Mouse (Mus musculus) embryonic facial prominence, embryonic 13.5 days (tissue): Measurements from ENCODE around the gene Sae1. TPM values are rescaled to one million over a fixed set of nuclear protein-coding genes. Genes with fewer than 3 reads are reported as not detected.
"Not testable (repeated sequence)": the region's sequence is repeated elsewhere in the genome, so short reads cannot be mapped to it uniquely, and the experiment has no call there.

Source experiments
- ATAC-seq: fragments of 200-750 bp; cut with Nextera tagmentation; 2 replicates; pipeline ENCODE4 v1.8.0; 2017; ENCODE audit warnings: low read depth; ENCODE audit not compliant: insufficient number of reproducible peaks, insufficient read depth, low FRiP score, low TSS enrichment
- H3K27ac ChIP-seq: fragments of 300-500 bp; sonication (generic); 2 replicates; pipeline ENCODE4 v1.5.1; 2015; ENCODE audit warnings: moderate library complexity, mild to moderate bottlenecking, inconsistent platforms
- H3K27me3 ChIP-seq: fragments of 300-500 bp; sonication (generic); 2 replicates; pipeline ENCODE4 v1.6.1; 2015; ENCODE audit warnings: mild to moderate bottlenecking, inconsistent platforms
- H3K36me3 ChIP-seq: fragments of 300-500 bp; sonication (generic); 2 replicates; pipeline ENCODE4 v1.6.1; 2015; ENCODE audit warnings: mild to moderate bottlenecking, inconsistent platforms
- H3K4me1 ChIP-seq: fragments of 300-500 bp; sonication (generic); 2 replicates; pipeline ENCODE4 v1.6.1; 2015; ENCODE audit warnings: inconsistent platforms
- H3K4me2 ChIP-seq: fragments of 300-500 bp; sonication (generic); 2 replicates; pipeline ENCODE4 v1.6.1; 2015; ENCODE audit warnings: moderate library complexity, mild to moderate bottlenecking, inconsistent platforms
- H3K4me3 ChIP-seq: fragments of 300-500 bp; sonication (generic); 2 replicates; pipeline ENCODE4 v1.5.1; 2015; ENCODE audit warnings: mild to moderate bottlenecking, inconsistent platforms
- H3K9ac ChIP-seq: fragments of 300-500 bp; sonication (generic); 2 replicates; pipeline ENCODE4 v1.6.1; 2015; ENCODE audit warnings: mild to moderate bottlenecking, inconsistent platforms
- H3K9me3 ChIP-seq: fragments of 300-500 bp; sonication (generic); 2 replicates; pipeline ENCODE4 v1.6.1; 2016; ENCODE audit warnings: inconsistent platforms
- WGBS: fragments of 180-500 bp; shearing (Covaris S2); methylation state at CpG from one replicate; pipeline ENCODE4 v1.1.7; 2015; ENCODE audit warnings: mixed read lengths; 5-methylcytosine and 5-hydroxymethylcytosine counted together
- polyA plus RNA-seq: library from polyadenylated mRNA; unstranded; fragments of >200 nt; fragmentation: Nextera tagmentation; extraction: Ambion mirVana; gene quantifications from 2 replicates; pipeline ENCODE4 v1.2.1, GENCODE M21; 2015

The Sae1 gene
- polyA plus RNA-seq, 1 experiment from 2014 or later, result 373 TPM

- peak; percentile 59; the same call in 1 of the 2 replicates for ATAC-seq
- WGBS, result under 1% methylated on average over 66 of the region's 66 CpGs
- peaks cover 52% of the 10 kb centered on the region for H3K4me1 ChIP-seq
- no peaks in the 10 kb centered on the region for H3K36me3 ChIP-seq
- H3K27ac ChIP-seq, result peak overlapping the region; percentile 91
- H3K4me2 ChIP-seq, result peak overlapping the region; percentile 99
- no peaks in the 10 kb centered on the region for H3K9me3 ChIP-seq
- peak overlapping the region; percentile 87 for H3K9ac ChIP-seq
- peak overlapping the region; percentile 68 for H3K4me3 ChIP-seq
- peaks cover 35% of the 10 kb centered on the region for H3K27me3 ChIP-seq
Observed at GRCm38 (mm10) chr7:16313481-16314220, 74.0 kb downstream of the Sae1 start.

DNA sequence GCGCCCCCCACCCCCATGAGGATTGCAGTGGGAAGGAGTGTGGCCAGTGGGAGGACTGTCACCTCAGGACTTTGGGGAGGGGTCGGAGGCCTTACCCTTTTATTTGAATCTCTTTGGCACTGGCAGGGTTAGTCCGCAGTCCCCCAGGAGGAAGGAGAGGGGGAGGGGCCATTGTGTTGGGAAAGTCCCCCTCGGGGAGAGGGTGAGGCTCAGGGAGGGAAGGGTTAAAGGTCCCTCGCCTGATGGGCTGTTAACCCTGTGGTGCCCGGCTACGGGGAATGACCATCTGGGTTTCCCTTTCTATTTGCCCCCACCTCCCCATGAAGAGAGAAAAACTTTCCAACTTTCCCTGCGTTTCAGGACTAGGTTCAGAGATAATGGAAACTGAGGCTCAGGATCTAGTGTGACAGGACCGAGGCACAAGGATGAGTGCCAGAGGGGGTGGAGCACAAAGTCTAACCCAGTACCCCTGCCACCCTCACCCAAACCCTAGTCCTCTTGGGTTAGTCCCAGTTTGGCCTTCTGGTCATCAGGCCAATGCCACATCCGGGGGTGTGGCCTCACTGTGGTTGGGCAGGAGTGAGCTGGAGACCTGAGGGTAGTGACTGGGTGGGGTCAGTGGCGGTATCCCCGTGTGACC, 74.8 kb downstream of the Sae1 start:
- no peak for ATAC-seq
- H3K27ac ChIP-seq, result peak overlapping the region; percentile 91
- H3K9me3 ChIP-seq, result no peaks in the 10 kb centered on the region
- peak overlapping the region; percentile 68 for H3K4me3 ChIP-seq
- 1% methylated on average over 12 of the region's 12 CpGs for WGBS
- no peaks in the 10 kb centered on the region for H3K36me3 ChIP-seq
- peaks cover 55% of the 10 kb centered on the region for H3K4me1 ChIP-seq
- peak overlapping the region; percentile 80 for H3K9ac ChIP-seq
- peaks cover 35% of the 10 kb centered on the region for H3K27me3 ChIP-seq
- H3K4me2 ChIP-seq, result peak overlapping the region; percentile 99

DNA sequence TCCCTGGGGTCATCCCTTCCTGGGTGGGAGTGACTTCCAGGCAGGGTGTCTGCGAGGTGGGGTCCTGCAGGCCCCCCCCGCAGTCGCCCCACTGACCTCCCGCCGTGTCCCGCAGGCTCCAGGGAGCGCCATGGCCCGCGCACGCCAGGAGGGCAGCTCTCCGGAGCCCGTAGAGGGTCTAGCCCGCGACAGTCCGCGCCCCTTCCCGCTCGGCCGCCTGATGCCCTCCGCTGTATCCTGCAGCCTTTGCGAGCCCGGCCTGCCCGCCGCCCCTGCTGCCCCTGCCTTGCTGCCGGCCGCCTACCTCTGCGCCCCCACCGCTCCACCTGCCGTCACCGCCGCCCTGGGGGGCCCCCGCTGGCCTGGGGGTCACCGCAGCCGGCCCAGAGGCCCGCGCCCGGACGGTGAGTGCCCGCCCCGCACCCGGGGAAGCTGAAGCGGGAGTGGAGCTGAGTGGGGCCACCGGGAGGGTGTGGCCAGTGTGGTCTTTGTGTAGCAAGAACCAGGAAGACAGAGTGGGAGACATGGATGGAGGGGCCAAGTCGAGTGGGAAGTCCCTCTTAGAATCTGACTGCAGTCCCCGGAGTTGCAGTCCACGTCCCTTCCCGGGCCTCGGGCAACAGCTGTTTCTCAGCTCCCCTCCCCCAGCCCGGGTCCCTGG, 75.5 kb downstream of the Sae1 start:
- peak overlapping the region; percentile 91 for H3K27ac ChIP-seq
- ATAC-seq, result no peak
- WGBS, result 0% methylated on average over 47 of the region's 49 CpGs
- no peaks in the 10 kb centered on the region for H3K9me3 ChIP-seq
- H3K4me1 ChIP-seq, result peaks cover 55% of the 10 kb centered on the region
- H3K36me3 ChIP-seq, result no peaks in the 10 kb centered on the region
- H3K27me3 ChIP-seq, result peaks cover 35% of the 10 kb centered on the region
- peak overlapping the region; percentile 99 for H3K4me2 ChIP-seq
- peak overlapping the region; percentile 80 for H3K9ac ChIP-seq
- peak overlapping the region; percentile 68 for H3K4me3 ChIP-seq

- peaks cover 55% of the 10 kb centered on the region for H3K4me1 ChIP-seq
- H3K4me2 ChIP-seq, result peak overlapping the region; percentile 99
- no peaks in the 10 kb centered on the region for H3K36me3 ChIP-seq
- WGBS, result under 1% methylated on average over 14 of the region's 14 CpGs
- H3K9ac ChIP-seq, result peak overlapping the region; percentile 80
- no peaks in the 10 kb centered on the region for H3K9me3 ChIP-seq
- H3K27ac ChIP-seq, result peak overlapping the region; percentile 91; the same call in 1 of the 2 replicates
- H3K27me3 ChIP-seq, result peaks cover 35% of the 10 kb centered on the region
- H3K4me3 ChIP-seq, result peak overlapping the region; percentile 68
- ATAC-seq, result no peak
Observed at GRCm38 (mm10) chr7:16311453-16312004, 76.1 kb downstream of the Sae1 start.

GRCm38 (mm10) chr7:16310521-16311452, 76.8 kb downstream of the Sae1 start:
- WGBS, result under 1% methylated on average over 31 of the region's 31 CpGs
- ATAC-seq, result no peak
- Histone ChIP-seq H3K4me2 (peak overlapping the region; percentile 99), H3K4me3 (peak overlapping the region; percentile 68), H3K36me3 (no peaks in the 10 kb centered on the region), H3K4me1 (peaks cover 55% of the 10 kb centered on the region), H3K27me3 (peaks cover 35% of the 10 kb centered on the region), H3K9ac (peak overlapping the region; percentile 80), H3K27ac (no peak overlapping the region), H3K9me3 (no peaks in the 10 kb centered on the region)

- peak overlapping the region; percentile 48; the same call in 1 of the 2 replicates for H3K27ac ChIP-seq
Observed at GRCm38 (mm10) chr7:16310020-16310520, 77.5 kb downstream of the Sae1 start.

DNA sequence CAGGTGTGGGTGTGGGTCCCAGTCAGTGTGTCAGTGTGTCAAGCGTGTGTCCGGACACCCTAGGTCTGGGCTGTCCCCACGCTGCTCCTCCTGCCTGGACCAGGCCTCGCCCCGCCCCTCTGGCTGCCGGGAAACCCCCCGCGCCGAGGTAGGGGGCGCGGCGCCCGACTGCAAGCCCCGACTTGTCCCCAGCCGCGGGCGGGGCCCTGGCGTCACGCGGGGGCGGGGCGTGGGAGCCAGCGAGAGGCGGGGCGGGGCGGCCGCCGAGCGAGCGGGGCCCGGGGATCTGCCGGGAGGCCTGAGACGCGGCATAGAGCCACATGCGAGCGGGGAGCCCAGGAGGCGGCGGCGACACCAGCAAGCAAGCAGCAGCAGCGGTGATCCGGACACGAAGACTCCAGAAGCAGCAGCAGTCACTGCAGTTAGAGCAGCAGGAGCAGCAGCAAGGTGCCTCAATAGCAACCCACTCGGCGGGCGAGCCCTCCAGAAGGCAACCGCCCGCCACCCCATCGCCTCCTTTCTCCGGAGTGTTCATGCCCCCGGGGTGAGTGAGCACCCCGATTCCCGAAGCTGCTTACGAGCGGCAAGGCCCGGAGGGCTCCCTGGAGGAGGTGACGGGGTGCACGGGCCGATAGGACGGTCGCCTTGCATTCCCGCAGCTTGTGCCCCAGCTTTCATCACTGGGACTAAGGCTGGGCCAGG, 78.1 kb downstream of the Sae1 start:
- Histone ChIP-seq H3K9me3 (no peaks in the 10 kb centered on the region), H3K4me2 (peak overlapping the region; percentile 99), H3K36me3 (no peaks in the 10 kb centered on the region), H3K27me3 (peaks cover 35% of the 10 kb centered on the region), H3K4me3 (peak overlapping the region; percentile 68), H3K4me1 (peaks cover 55% of the 10 kb centered on the region), H3K27ac (peak overlapping the region; percentile 48), H3K9ac (peak overlapping the region; percentile 71)
- ATAC-seq, result peak; percentile 35; the same call in 1 of the 2 replicates
- under 1% methylated on average over 52 of the region's 61 CpGs for WGBS

More at GRCm38 (mm10) chr7:16310020-16310520, 77.5 kb downstream of the Sae1 start:
- ATAC-seq, result no peak
- Histone ChIP-seq H3K27me3 (peaks cover 35% of the 10 kb centered on the region), H3K4me1 (peaks cover 55% of the 10 kb centered on the region), H3K36me3 (no peaks in the 10 kb centered on the region), H3K4me2 (peak overlapping the region; percentile 99), H3K9me3 (no peaks in the 10 kb centered on the region), H3K4me3 (peak overlapping the region; percentile 68), H3K9ac (peak overlapping the region; percentile 71)
- WGBS, result 0% methylated on average over 50 of the region's 56 CpGs

DNA sequence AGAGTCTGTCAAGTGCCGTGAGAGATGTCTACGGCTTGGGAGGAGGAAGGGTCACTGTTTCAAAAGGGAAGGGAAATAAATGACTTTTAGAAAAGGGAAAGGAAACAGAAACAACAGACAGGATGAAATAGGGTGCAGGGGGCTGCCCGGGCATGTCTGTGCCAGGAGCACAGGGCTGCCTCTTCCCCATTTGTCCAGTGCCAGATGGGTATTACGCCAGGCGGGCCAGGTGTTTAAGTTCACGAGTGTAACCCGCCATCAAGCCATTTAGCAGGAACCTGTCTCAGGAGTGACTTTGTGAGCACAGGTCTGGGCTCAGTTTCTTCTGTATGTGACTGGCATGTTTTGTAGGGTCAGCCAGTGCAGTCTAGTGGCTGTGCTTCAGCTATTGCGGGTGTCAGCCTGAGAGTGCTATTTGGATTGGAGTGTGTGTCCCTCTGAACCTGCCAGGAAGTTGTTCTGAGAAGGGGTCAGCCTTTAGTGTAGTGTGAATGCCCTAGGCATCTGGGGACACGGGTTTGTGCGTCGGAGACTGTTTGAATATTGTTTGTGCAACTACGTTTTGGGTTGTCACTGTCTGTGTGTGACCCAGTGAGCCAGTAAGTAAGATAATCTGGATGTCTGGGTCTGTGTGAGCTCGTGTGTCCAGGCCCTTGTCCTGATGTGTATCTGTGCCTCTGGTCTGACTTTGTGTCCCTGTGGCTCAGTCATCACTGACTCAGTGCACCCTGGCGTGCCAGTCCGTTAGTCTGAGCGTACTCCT, 78.9 kb downstream of the Sae1 start:
- 37% methylated on average over 16 of the region's 16 CpGs for WGBS
- peaks cover 51% of the 10 kb centered on the region for H3K4me1 ChIP-seq

DNA sequence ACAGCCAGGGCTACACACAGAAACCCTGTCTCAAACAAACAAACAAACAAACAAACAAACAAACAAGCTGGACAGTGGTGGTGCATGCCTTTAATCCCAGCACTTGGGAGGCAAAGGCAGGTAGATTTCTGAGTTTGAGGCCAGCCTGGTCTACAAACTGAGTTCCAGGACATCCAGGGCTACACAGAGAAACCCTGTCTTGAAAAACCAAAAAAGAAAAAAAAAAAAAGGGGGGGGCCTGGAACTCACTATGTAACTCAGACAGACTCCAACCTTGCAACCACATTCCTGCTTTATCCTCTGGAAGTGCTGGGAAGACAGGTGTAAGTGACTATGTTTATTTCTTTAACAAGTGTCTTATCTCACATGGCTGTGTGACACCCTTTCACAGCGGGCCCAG, 79.5 kb downstream of the Sae1 start, which contains the start of gene Bbc3:
Bbc3 (plus strand) TSS at position 301 of the 400 bp plus-strand sequence.
- Histone ChIP-seq H3K27me3 (peaks cover 35% of the 10 kb centered on the region), H3K4me1 (peaks cover 46% of the 10 kb centered on the region), H3K27ac (peak within 1 kb of the TSS; percentile 44), H3K9ac (peak within 1 kb of the TSS; percentile 71), H3K4me3 (peak within 1 kb of the TSS; percentile 68), H3K4me2 (peak within 1 kb of the TSS; percentile 99)
- not testable (repeated sequence) for H3K9me3 ChIP-seq, H3K36me3 ChIP-seq, ATAC-seq
- whole genome bisulfite sequencing, result 63% methylated on average over 1 of the region's 1 CpGs

More for the DNA sequence above, 78.9 kb downstream of the Sae1 start:
- H3K9ac ChIP-seq, result peak overlapping the region; percentile 71
- peak overlapping the region; percentile 68 for H3K4me3 ChIP-seq
- no peaks in the 10 kb centered on the region for H3K36me3 ChIP-seq
- H3K9me3 ChIP-seq, result no peaks in the 10 kb centered on the region
- peak overlapping the region; percentile 99 for H3K4me2 ChIP-seq
- H3K27me3 ChIP-seq, result peaks cover 35% of the 10 kb centered on the region
- no peak for ATAC-seq
- H3K27ac ChIP-seq, result peak overlapping the region; percentile 44
